Mouse (Mus musculus) ES-Bruce4 (cell line): Measurements from ENCODE around the gene Zfp422. TPM values are rescaled to one million over a fixed set of nuclear protein-coding genes. Genes with fewer than 3 reads are reported as not detected.
"Not testable (repeated sequence)": the region's sequence is repeated elsewhere in the genome, so short reads cannot be mapped to it uniquely, and the experiment has no call there.

ENCODE experiments used
- H3K27ac ChIP-seq: 2 replicates; pipeline ENCODE4 v1.5.1; 2012; ENCODE audit warnings: low read length, inconsistent platforms; ENCODE audit not compliant: insufficient read depth
- H3K27me3 ChIP-seq: 2 replicates; pipeline ENCODE4 v1.6.1; 2012; ENCODE audit warnings: mild to moderate bottlenecking, low read length, inconsistent platforms; ENCODE audit not compliant: control insufficient read depth, poor library complexity, insufficient read depth, severe bottlenecking
- H3K36me3 ChIP-seq: 2 replicates; pipeline ENCODE4 v1.6.1; 2012; ENCODE audit warnings: inconsistent platforms, mild to moderate bottlenecking, low read length, moderate library complexity; ENCODE audit not compliant: control insufficient read depth, poor library complexity, insufficient read depth, severe bottlenecking
- H3K4me1 ChIP-seq: one replicate; pipeline ENCODE4 v1.8.1; 2011; ENCODE audit warnings: low read length; ENCODE audit not compliant: control insufficient read depth, insufficient read depth
- H3K4me3 ChIP-seq: 2 replicates; pipeline ENCODE4 v1.5.1; 2011; ENCODE audit warnings: low read depth, mild to moderate bottlenecking, low read length
- H3K9ac ChIP-seq: 2 replicates; pipeline ENCODE4 v1.6.1; 2012; ENCODE audit warnings: low read depth, mild to moderate bottlenecking, inconsistent platforms; ENCODE audit not compliant: poor library complexity, severe bottlenecking
- H3K9me3 ChIP-seq: replicated peaks from 2 replicates; pipeline ENCODE4 v1.6.1; 2012; ENCODE audit warnings: mild to moderate bottlenecking, low read length, inconsistent platforms; ENCODE audit not compliant: control insufficient read depth, poor library complexity, insufficient read depth, severe bottlenecking
- CTCF ChIP-seq: IDR thresholded peaks from one replicate; pipeline ENCODE4 v1.8.1; 2011; ENCODE audit warnings: low read depth, low read length
- EP300 ChIP-seq: IDR thresholded peaks from 2 replicates; pipeline ENCODE4 v1.6.1; 2011; ENCODE audit warnings: low read depth, low read length; ENCODE audit not compliant: insufficient read depth
- POLR2A ChIP-seq: IDR thresholded peaks from one replicate; pipeline ENCODE4 v1.8.1; 2011; ENCODE audit warnings: low read length; ENCODE audit not compliant: insufficient read depth
- polyA plus RNA-seq: library from polyadenylated mRNA; stranded (reverse); fragments of >200 nt; gene quantifications from 2 replicates; pipeline ENCODE4 v1.2.4, GENCODE M21; 2011; ENCODE audit warnings: low read depth; ENCODE audit not compliant: missing spikeins, insufficient read depth, insufficient read length

The Zfp422 gene
- polyA plus RNA-seq, 1 experiment: 15.0 TPM

DNA sequence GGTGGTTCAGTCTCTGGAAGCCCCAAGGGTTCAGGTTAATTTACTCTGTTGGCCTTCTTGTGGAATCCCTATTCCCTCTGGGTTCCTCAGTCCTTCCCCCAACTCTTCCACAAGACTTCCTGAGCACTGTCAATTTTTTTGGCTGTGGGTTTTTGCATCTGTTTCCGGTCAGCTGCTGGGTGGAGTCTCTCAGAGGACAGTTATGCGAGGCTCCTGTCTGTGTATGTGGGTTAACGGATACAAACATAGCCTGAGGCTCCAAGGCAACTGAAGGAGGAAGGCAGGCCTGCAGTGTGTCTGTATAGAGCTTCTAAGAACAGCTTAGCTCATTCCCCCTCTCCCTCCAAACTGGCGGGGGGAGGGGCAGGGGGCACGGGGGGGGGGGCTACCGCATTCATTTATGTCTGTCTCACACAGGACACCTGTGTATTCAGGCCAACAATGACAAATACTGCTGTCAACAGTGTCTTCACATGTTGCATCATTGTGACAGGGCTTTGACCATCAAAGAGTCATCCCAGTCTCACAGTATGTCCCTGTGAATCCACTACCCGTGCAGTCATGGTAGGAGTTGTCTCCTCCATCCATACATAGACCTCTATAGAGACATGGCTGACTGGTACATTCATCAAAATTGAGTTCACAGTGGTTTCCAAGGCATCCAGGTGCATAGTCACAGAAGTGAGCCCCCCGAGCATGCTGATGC, 7.3 kb downstream of the Zfp422 start:
- H3K4me1 ChIP-seq: no peaks in the 10 kb centered on the region
- no peaks in the 10 kb centered on the region for H3K27me3 ChIP-seq
- H3K9me3 ChIP-seq: no peaks in the 10 kb centered on the region
- H3K9ac ChIP-seq: no peak overlapping the region
- H3K27ac ChIP-seq: no peak overlapping the region
- no peak overlapping the region for H3K4me3 ChIP-seq
- H3K36me3 ChIP-seq: no peaks in the 10 kb centered on the region
- TF ChIP-seq POLR2A (no peak), EP300 (no peak)

DNA sequence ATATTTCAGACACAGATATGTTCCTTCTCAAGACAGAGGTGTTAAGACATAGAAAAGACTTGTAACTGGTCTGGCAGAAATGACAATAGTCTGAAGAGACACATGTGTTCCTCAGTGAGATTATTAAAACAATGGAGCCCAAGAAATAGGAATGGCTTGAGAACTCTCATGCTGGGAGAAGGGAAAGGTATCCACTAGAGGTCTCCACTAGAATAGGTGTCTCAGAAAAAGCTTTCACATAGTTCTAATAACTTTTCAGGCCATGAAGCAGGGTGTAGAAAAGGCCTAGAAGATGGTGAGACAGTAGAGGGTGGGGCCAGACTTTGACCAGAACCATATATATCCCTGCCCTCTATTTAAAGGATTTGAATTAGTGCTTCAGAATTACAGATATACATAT, 10.7 kb downstream of the Zfp422 start:
- H3K4me3 ChIP-seq: no peak overlapping the region
- H3K9ac ChIP-seq: no peak overlapping the region
- TF ChIP-seq POLR2A (no peak), EP300 (no peak), CTCF (no peak)
- H3K27ac ChIP-seq: no peak overlapping the region
- no peaks in the 10 kb centered on the region for H3K9me3 ChIP-seq
- no peaks in the 10 kb centered on the region for H3K4me1 ChIP-seq
- no peaks in the 10 kb centered on the region for H3K27me3 ChIP-seq
- no peaks in the 10 kb centered on the region for H3K36me3 ChIP-seq

DNA sequence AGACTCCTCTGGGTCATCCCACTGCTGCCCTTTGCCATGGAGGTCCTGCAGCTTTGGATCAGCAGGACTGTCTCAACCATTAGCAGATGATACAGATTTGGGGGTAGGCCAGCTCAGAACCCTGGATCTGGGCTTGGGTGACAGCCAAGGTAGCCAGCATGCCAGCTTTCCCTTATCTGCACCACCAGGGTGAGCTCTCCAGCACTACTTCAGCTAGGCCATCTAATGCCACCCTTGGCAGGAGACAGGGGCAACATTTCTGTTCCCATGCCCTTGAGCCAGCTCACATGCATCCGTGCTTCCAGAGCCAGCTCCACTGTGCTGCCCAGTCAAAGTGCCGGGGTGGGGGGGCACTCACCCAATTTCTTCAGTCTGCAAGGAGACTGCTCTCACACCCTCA, 13.1 kb downstream of the Zfp422 start:
- Histone ChIP-seq H3K27ac (no peak overlapping the region), H3K9me3 (no peaks in the 10 kb centered on the region)
- TF ChIP-seq CTCF (no peak), POLR2A (no peak), EP300 (no peak)

DNA sequence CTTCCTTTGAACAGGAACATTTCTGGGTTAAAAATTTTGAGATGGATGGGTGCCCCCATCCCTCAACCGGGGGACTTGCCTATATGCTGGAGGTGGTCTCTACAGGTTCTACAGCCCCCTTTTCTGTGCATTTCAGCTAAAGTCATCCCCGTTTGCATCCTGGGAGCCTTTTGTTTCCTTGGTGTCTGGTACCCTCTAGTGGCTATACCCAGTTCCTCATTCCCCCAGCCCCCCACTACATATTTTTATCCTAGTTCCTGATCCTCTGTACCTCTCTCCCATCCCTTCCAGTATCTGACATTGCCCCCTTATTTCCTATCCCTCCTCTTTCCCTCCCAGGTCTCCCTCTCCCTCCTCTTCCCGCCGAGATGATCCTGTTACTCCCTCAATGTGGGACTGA, 21.6 kb downstream of the Zfp422 start:
- no peak overlapping the region for H3K9ac ChIP-seq
- no peak overlapping the region for H3K4me3 ChIP-seq
- H3K4me1 ChIP-seq: no peaks in the 10 kb centered on the region
- no peaks in the 10 kb centered on the region for H3K9me3 ChIP-seq
- H3K27ac ChIP-seq: no peak overlapping the region
- H3K27me3 ChIP-seq: no peaks in the 10 kb centered on the region
- TF ChIP-seq POLR2A (no peak), EP300 (no peak)
- no peaks in the 10 kb centered on the region for H3K36me3 ChIP-seq

More for the DNA sequence above, 13.1 kb downstream of the Zfp422 start:
- Histone ChIP-seq H3K4me1 (no peaks in the 10 kb centered on the region), H3K27me3 (no peaks in the 10 kb centered on the region), H3K36me3 (no peaks in the 10 kb centered on the region), H3K4me3 (no peak overlapping the region), H3K9ac (no peak overlapping the region)

DNA sequence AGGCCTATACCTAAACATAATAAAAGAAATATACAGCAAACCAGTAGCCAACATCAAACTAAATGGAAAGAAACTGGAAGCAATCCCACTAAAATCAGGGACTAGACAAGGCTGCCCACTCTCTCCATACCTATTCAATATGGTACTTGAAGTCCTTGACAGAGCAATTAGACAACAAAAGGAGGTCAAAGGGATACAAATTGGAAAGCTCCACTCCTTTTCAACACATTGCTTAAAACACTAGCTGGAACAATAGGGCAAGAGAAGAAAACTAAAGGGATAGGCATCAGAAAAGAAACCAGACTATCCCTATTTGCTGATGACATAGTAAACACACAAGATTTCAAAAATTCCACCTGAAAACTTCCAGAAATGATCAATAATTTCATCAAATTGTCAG, 27.8 kb downstream of the Zfp422 start:
- H3K36me3 ChIP-seq, H3K4me1 ChIP-seq, H3K9ac ChIP-seq, H3K4me3 ChIP-seq, H3K27ac ChIP-seq, H3K27me3 ChIP-seq, H3K9me3 ChIP-seq: not testable (repeated sequence)

DNA sequence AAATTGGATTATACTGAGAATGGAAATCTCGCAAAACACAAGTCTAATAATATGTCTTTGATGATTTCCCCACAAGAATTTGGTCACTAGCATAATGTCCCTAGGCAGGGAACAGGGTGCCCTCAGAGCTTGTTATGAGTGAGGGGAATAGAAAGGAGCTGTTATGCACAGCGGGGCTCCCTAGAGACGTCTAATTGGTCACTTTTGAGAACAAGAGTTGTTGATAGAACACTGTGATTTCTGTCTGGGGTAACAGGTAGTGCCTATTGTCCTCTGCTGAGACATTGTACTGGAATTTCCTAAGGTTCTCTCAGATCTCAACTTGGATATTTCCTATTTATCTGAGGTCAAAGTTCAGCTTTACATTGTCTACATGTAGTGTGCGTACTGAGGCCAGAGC, 44.7 kb downstream of the Zfp422 start, which contains the start of gene Olfr215:
Gene Olfr215 (minus strand): TSS at position 101 of the 400 bp plus-strand sequence.
- H3K9ac ChIP-seq: no peak within 1 kb of the TSS
- H3K9me3 ChIP-seq: no peaks in the 10 kb centered on the region
- no peak within 1 kb of the TSS for H3K27ac ChIP-seq
- no peak within 1 kb of the TSS for H3K4me3 ChIP-seq
- no peaks in the 10 kb centered on the region for H3K36me3 ChIP-seq
- TF ChIP-seq POLR2A: no peak
- no peak for TF ChIP-seq CTCF
- no peak for TF ChIP-seq EP300
- no peaks in the 10 kb centered on the region for H3K27me3 ChIP-seq
- no peaks in the 10 kb centered on the region for H3K4me1 ChIP-seq

Other genes starting within 250 kb of the Zfp422 start
- gene Alox5, start 167.8 kb downstream of the Zfp422 start, polyA plus RNA-seq: 5.6 and 6.5 TPM in 2 replicates
- gene Olfr211, start 139.9 kb downstream of the Zfp422 start, polyA plus RNA-seq: not detected in 2 replicates
- not detected in 2 replicates for gene Olfr212, start 122.5 kb downstream of the Zfp422 start, polyA plus RNA-seq
- gene Olfr213, start 90.5 kb downstream of the Zfp422 start, polyA plus RNA-seq: not detected in 2 replicates
- gene Gm5580, start 77.9 kb downstream of the Zfp422 start, polyA plus RNA-seq: not detected in 2 replicates
- not detected in 2 replicates for gene Olfr214, start 74.8 kb downstream of the Zfp422 start, polyA plus RNA-seq
- gene Olfr215, start 44.8 kb downstream of the Zfp422 start, polyA plus RNA-seq: not detected in 2 replicates
- not detected in 2 replicates for gene Depp1, start 21.6 kb upstream of the Zfp422 start, polyA plus RNA-seq
- gene Rassf4, start 45.0 kb upstream of the Zfp422 start, polyA plus RNA-seq: 2.9 and 4.1 TPM in 2 replicates
- 0.05 and 0.07 TPM in 2 replicates for gene Tmem72, start 87.9 kb upstream of the Zfp422 start, polyA plus RNA-seq